Mouse (Mus musculus) heart, embryonic 11.5 days (tissue): ENCODE measurements around the gene Gm7579. TPM values are rescaled to one million over a fixed set of nuclear protein-coding genes. Genes with fewer than 3 reads are reported as not detected.
"Not testable (repeated sequence)": the region's sequence is repeated elsewhere in the genome, so short reads cannot be mapped to it uniquely, and the experiment has no call there.

Source experiments
- ATAC-seq: fragments of 200-750 bp; cut with Nextera tagmentation; replicated peaks from 2 replicates; pipeline ENCODE4 v1.8.0; 2017; ENCODE audit warnings: moderate library complexity; ENCODE audit not compliant: insufficient number of reproducible peaks, low FRiP score, low TSS enrichment
- H3K27ac ChIP-seq: fragments of 300-500 bp; sonication (generic); 2 replicates; pipeline ENCODE4 v1.5.1; 2014; ENCODE audit warnings: mild to moderate bottlenecking, low read depth, low read length
- H3K27me3 ChIP-seq: fragments of 300-500 bp; sonication (generic); 2 replicates; pipeline ENCODE4 v1.6.1; 2014; ENCODE audit warnings: mild to moderate bottlenecking, low read length, mixed read lengths; ENCODE audit not compliant: control insufficient read depth, insufficient read depth
- H3K36me3 ChIP-seq: fragments of 300-500 bp; sonication (generic); 2 replicates; pipeline ENCODE4 v1.6.1; 2014; ENCODE audit warnings: mild to moderate bottlenecking, low read length, moderate library complexity, mixed read lengths; ENCODE audit not compliant: control insufficient read depth, insufficient read depth
- H3K4me1 ChIP-seq: fragments of 300-500 bp; sonication (generic); 2 replicates; pipeline ENCODE4 v1.6.1; 2014; ENCODE audit warnings: low read length; ENCODE audit not compliant: control insufficient read depth, insufficient read depth
- H3K4me2 ChIP-seq: fragments of 300-500 bp; sonication (generic); 2 replicates; pipeline ENCODE4 v1.6.1; 2014; ENCODE audit warnings: mild to moderate bottlenecking, moderate library complexity
- H3K4me3 ChIP-seq: fragments of 300-500 bp; sonication (generic); 2 replicates; pipeline ENCODE4 v1.5.1; 2014; ENCODE audit warnings: low read depth, low read length
- H3K9ac ChIP-seq: fragments of 300-500 bp; sonication (generic); 2 replicates; pipeline ENCODE4 v1.6.1; 2014; ENCODE audit warnings: mild to moderate bottlenecking, low read depth, low read length, moderate library complexity
- H3K9me3 ChIP-seq: fragments of 300-500 bp; sonication (generic); replicated peaks from 2 replicates; pipeline ENCODE4 v1.6.1; 2016; ENCODE audit warnings: low read length; ENCODE audit not compliant: control insufficient read depth
- WGBS: fragments of 180-500 bp; shearing (Covaris S2); extraction: QIAGEN DNeasy Blood & Tissue Kit; methylation state at CpG from one replicate; pipeline ENCODE4 v1.1.7; 2014; ENCODE audit not compliant: insufficient replicate concordance; 5-methylcytosine and 5-hydroxymethylcytosine counted together
- polyA plus RNA-seq: library from polyadenylated mRNA; unstranded; fragments of >200 nt; fragmentation: Nextera tagmentation; extraction: Ambion mirVana; gene quantifications from 2 replicates; pipeline ENCODE4 v1.2.1, GENCODE M21; 2014

The Gm7579 gene
- polyA plus RNA-seq, 1 experiment from 2014 or later, result not detected

DNA sequence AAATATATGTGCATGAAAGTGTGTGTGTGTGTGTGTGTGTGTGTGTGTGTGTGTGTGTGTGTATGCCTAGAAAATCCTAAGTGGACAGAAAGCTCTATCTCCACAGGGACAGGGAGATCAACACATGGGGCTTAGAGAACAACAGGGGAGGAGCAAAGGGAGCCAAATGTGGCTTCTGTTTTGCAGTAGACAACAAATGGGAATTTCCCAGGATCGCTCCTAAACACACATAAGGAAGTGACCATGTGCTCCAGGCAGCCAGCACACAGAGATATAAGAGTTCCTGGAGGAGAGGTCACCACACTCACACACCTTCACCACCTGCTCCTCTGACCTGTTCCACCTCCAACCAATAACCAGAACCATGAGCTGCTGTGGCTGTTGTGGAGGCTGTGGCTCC is 10.6 kb upstream of the Gm7579 start, which contains the start of gene Krtap5-3:
Krtap5-3 (plus strand) TSS at position 301 of the 400 bp plus-strand sequence.
- Histone ChIP-seq H3K27ac (no peak within 1 kb of the TSS), H3K36me3 (no peaks in the 10 kb centered on the region), H3K4me3 (no peak within 1 kb of the TSS), H3K27me3 (no peaks in the 10 kb centered on the region), H3K9ac (no peak within 1 kb of the TSS), H3K4me2 (no peak within 1 kb of the TSS), H3K9me3 (no peaks in the 10 kb centered on the region), H3K4me1 (no peaks in the 10 kb centered on the region)
- WGBS, result 68% methylated on average over 1 of the region's 1 CpGs
- ATAC-seq, result no peak

GRCm38 (mm10) chr7:142205488-142205887 is 6.2 kb upstream of the Gm7579 start:
- no peak overlapping the region for H3K4me3 ChIP-seq
- ATAC-seq, result no peak
- no peaks in the 10 kb centered on the region for H3K27me3 ChIP-seq
- H3K4me2 ChIP-seq, result no peak overlapping the region
- H3K9me3 ChIP-seq, result no peaks in the 10 kb centered on the region
- H3K9ac ChIP-seq, result no peak overlapping the region
- H3K27ac ChIP-seq, result no peak overlapping the region
- H3K4me1 ChIP-seq, result no peaks in the 10 kb centered on the region
- no peaks in the 10 kb centered on the region for H3K36me3 ChIP-seq

DNA sequence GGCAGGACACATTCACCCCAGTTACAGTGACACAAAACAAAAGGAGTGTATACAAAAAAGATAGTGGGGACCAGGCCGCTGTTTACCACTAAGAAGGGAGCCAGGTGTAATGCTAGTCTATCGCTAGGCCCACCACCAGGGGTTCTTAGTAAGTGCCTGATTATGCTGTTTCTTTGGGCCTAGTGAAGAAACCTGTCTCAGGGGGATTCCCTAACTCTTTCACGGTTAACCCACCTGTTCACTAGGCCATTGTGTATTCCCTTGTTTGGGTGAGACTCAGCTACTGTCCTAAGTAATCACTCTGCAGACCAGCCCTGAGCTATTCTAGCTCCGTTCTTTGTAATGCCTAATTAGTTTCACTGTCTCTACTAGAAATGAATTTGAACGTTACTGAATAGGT is 4.8 kb upstream of the Gm7579 start:
- ATAC-seq, H3K9ac ChIP-seq, H3K9me3 ChIP-seq, H3K4me3 ChIP-seq, H3K36me3 ChIP-seq, H3K4me2 ChIP-seq, H3K4me1 ChIP-seq, H3K27ac ChIP-seq, H3K27me3 ChIP-seq: not testable (repeated sequence)
- WGBS, result 73% methylated on average over 5 of the region's 5 CpGs

DNA sequence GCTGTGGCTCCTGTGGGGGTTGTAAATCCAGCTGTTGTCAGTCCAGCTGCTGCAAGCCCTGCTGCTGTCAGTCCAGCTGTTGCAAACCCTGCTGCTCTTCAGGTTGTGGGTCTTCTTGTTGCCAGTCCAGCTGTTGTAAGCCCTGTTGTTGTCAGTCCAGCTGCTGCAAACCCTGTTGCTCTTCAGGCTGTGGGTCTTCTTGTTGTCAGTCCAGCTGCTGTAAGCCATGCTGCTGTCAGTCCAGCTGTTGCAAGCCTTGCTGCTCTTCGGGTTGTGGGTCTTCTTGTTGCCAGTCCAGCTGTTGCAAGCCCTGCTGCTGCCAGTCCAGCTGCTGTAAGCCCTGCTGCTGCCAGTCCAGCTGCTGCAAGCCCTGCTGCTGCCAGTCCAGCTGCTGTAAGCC is 477 bp downstream of the Gm7579 start:
- 57% methylated on average over 1 of the region's 1 CpGs for WGBS
- H3K27me3 ChIP-seq, H3K36me3 ChIP-seq, H3K9me3 ChIP-seq, ATAC-seq, H3K4me2 ChIP-seq, H3K4me1 ChIP-seq, H3K9ac ChIP-seq, H3K4me3 ChIP-seq, H3K27ac ChIP-seq: not testable (repeated sequence)

GRCm38 (mm10) chr7:142224518-142224917 is 12.9 kb downstream of the Gm7579 start:
- WGBS, result 10% methylated on average over 2 of the region's 2 CpGs
- no peak for ATAC-seq
- Histone ChIP-seq H3K27me3 (no peaks in the 10 kb centered on the region), H3K4me1 (0 out of 2 replicates have a peak, but pooled peaks cover 4% of the 10 kb centered on the region), H3K27ac (no peak overlapping the region), H3K9ac (no peak overlapping the region), H3K9me3 (no peaks in the 10 kb centered on the region), H3K4me2 (no peak overlapping the region), H3K36me3 (no peaks in the 10 kb centered on the region), H3K4me3 (no peak overlapping the region)

- not testable (repeated sequence) for H3K4me1 ChIP-seq, H3K9me3 ChIP-seq, H3K27me3 ChIP-seq, H3K4me3 ChIP-seq, H3K4me2 ChIP-seq, H3K9ac ChIP-seq, H3K36me3 ChIP-seq, H3K27ac ChIP-seq, ATAC-seq
- WGBS, result 57% methylated on average over 3 of the region's 3 CpGs
Measured at GRCm38 (mm10) chr7:142229871-142230270, 18.2 kb downstream of the Gm7579 start, which contains the start of gene Krtap5-5. Gene Krtap5-5 (minus strand): TSS chr7:142229971.

GRCm38 (mm10) chr7:142231540-142231939 is 19.9 kb downstream of the Gm7579 start:
- no peaks in the 10 kb centered on the region for H3K27me3 ChIP-seq
- H3K27ac ChIP-seq, result no peak overlapping the region
- H3K36me3 ChIP-seq, result no peaks in the 10 kb centered on the region
- H3K4me1 ChIP-seq, result no peaks in the 10 kb centered on the region
- H3K4me3 ChIP-seq, result no peak overlapping the region
- no peak overlapping the region for H3K4me2 ChIP-seq
- H3K9me3 ChIP-seq, result peaks cover 7% of the 10 kb centered on the region
- ATAC-seq, result no peak
- no peak overlapping the region for H3K9ac ChIP-seq
- WGBS, result 37% methylated on average over 1 of the region's 1 CpGs

DNA sequence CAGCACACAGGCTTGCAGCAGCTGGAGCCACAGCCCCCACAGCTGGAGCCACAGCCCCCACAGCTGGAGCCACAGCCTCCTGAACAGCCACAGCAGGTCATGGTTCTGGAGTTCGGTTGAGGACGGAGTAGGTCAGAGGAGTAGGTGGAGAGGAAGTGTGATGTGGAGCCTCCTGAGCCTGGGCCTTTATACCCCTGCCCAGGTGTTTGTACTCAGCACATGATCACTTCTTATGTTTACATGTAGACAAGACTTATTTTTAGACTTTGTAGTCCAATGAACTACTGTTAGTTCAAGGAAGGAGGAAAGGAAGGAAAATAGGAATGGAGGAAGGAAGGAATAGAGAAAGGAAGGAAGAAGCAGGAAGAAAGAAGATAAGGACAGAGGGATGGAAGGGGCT is 29.3 kb downstream of the Gm7579 start, which contains the start of gene Gm40460:
Gm40460 (minus strand) TSS at position 101 of the 400 bp plus-strand sequence.
- Histone ChIP-seq H3K9me3 (peaks cover 3% of the 10 kb centered on the region; the same call in 1 of the 2 replicates), H3K36me3 (no peaks in the 10 kb centered on the region), H3K27ac (no peak within 1 kb of the TSS), H3K4me2 (no peak within 1 kb of the TSS), H3K27me3 (peaks cover 2% of the 10 kb centered on the region; the same call in 1 of the 2 replicates), H3K4me3 (no peak within 1 kb of the TSS), H3K9ac (no peak within 1 kb of the TSS), H3K4me1 (no peaks in the 10 kb centered on the region)
- WGBS, result 35% methylated on average over 2 of the region's 2 CpGs
- ATAC-seq, result no peak

DNA sequence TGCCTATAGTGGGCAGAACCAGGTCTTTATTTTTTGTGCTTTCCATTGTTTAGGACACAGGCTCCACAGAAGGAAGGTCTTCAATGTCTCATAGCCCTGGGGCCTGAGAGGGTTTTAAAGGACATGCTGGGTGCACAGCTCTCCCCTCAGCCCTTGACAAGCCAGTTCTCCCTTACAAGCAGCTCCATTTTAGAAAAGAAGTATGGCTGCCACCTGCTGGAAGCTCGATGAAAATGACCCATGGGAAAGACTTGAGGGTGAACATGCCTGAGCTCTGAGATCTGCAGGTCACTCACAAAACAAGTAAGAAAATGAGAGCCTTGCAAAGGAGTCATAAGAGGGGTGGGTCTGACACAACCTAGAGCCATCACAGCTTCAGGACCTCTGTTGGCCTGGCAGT is 38.2 kb downstream of the Gm7579 start:
- WGBS, result 0% methylated on average over 1 of the region's 1 CpGs
- H3K4me3 ChIP-seq, result no peak overlapping the region

More for the DNA sequence above, 38.2 kb downstream of the Gm7579 start:
- Histone ChIP-seq H3K9ac (no peak overlapping the region), H3K9me3 (no peaks in the 10 kb centered on the region), H3K27me3 (no peaks in the 10 kb centered on the region), H3K36me3 (no peaks in the 10 kb centered on the region), H3K27ac (no peak overlapping the region), H3K4me2 (no peak overlapping the region), H3K4me1 (no peaks in the 10 kb centered on the region)
- no peak for ATAC-seq
